ENCODE assay signal across 12 mouse cellular contexts in genomic region chr6:99172589-99172986, GRCm38 (mm10).
A peak's percentile ranks its signal among the peaks of the same experiment; 100 is the strongest.
DNase-seq lines count a peak whose midpoint lies in the region; ATAC-seq and TF ChIP-seq lines count a peak whose summit lies in the region.
"Had no signal": no experiment of that assay in that cellular context is flagged by ENCODE, and none has a peak within 500 bp of the region (broad histone marks: within the 10 kb centered on the region; RNA-seq: fewer than 3 reads in every experiment).

No protein-coding gene starts in this region.

- H3K9ac ChIP-seq in heart, embryonic 13.5 days: peak overlapping the region; percentile 59; the same call in 1 of the 2 replicates
- no peak overlapping the region for H3K9ac ChIP-seq in liver, embryonic 13.5 days

- no peaks in the 10 kb centered on the region for H3K9me3 ChIP-seq in heart, embryonic 13.5 days
- H3K9me3 ChIP-seq in liver, embryonic 13.5 days (replicated peaks): no peaks in the 10 kb centered on the region
- H3K9me3 ChIP-seq: hindbrain, embryonic 10.5 days; megakaryocyte, embryonic 14.5 days had no signal

- peak overlapping the region; percentile 15 for H3K4me3 ChIP-seq in heart, embryonic 13.5 days
- H3K4me3 ChIP-seq in spleen, adult 2 months (ENCODE audit: extremely low read depth, insufficient read depth, insufficient read length): no peak overlapping the region
- H3K4me3 ChIP-seq in liver, embryonic 13.5 days (replicated peaks): 0 out of 2 replicates have a peak overlapping the region, but pooled peaks have one; percentile 7
- H3K4me3 ChIP-seq: hindbrain, embryonic 10.5 days had no signal

- H3K36me3 ChIP-seq in heart, embryonic 13.5 days: no peaks in the 10 kb centered on the region
- peaks cover 3% of the 10 kb centered on the region for H3K36me3 ChIP-seq in spleen, adult 2 months (ENCODE audit: control insufficient read depth, insufficient read depth, low read length)
- H3K36me3 ChIP-seq in liver, embryonic 13.5 days: no peaks in the 10 kb centered on the region
- H3K36me3 ChIP-seq: hindbrain, embryonic 10.5 days had no signal

- ATAC-seq in heart, embryonic 13.5 days (ENCODE audit: extremely low read depth, insufficient number of reproducible peaks, low FRiP score, low TSS enrichment): no peak
- no peak for ATAC-seq in liver, embryonic 13.5 days (ENCODE audit: low read depth)

- H3K27ac ChIP-seq in heart, embryonic 13.5 days (replicated peaks): peak overlapping the region; percentile 65
- H3K27ac ChIP-seq in spleen, adult 2 months (ENCODE audit: insufficient read depth, low read length): peak overlapping the region; percentile 58; the same call in 1 of the 2 replicates
- peak overlapping the region; percentile 73 for H3K27ac ChIP-seq in liver, embryonic 13.5 days
- H3K27ac ChIP-seq: hindbrain, embryonic 10.5 days had no signal

- H3K4me2 ChIP-seq in heart, embryonic 13.5 days: peak overlapping the region; percentile 50
- peak overlapping the region; percentile 37 for H3K4me2 ChIP-seq in liver, embryonic 13.5 days

- no peak for TF ChIP-seq POLR2A in spleen, adult 2 months (IDR thresholded peaks at IDR 0.05; ENCODE audit: low read depth, low read length)

- no peak for TF ChIP-seq CTCF in spleen, adult 2 months (IDR thresholded peaks at IDR 0.05; ENCODE audit: extremely low read depth, insufficient read depth, insufficient read length, insufficient replicate concordance)

- DNase-seq in heart, adult 9 months (ENCODE audit: low spot score in 2 of 2): no peak
- no peak for DNase-seq in spleen, adult 2 months (ENCODE audit: low read depth in 1 of 2, low spot score in 2 of 2)
- no peak for DNase-seq in spleen, postnatal 10 days (ENCODE audit: low spot score in 2 of 2)
- no peak for DNase-seq in liver, embryonic 13.5 days
- no peak for DNase-seq in MN1 (ENCODE audit: low spot score)
- no peak for DNase-seq in thymus, postnatal 4 days
- DNase-seq in ovary, postnatal 14 days (ENCODE audit: low spot score): no peak
- DNase-seq: layer of hippocampus, adult 9-11 months; right cerebral cortex, postnatal 25 days had no signal

- 38% methylated on average over 6 of the region's 6 CpGs for WGBS in heart, embryonic 13.5 days
- 72% methylated on average over 6 of the region's 6 CpGs for WGBS in spleen, adult 2 months
- WGBS in liver, embryonic 13.5 days (ENCODE audit: insufficient replicate concordance): 51% methylated on average over 6 of the region's 6 CpGs

- H3K27me3 ChIP-seq in heart, embryonic 13.5 days (replicated peaks): no peaks in the 10 kb centered on the region
- H3K27me3 ChIP-seq in spleen, adult 2 months (ENCODE audit: control insufficient read depth, insufficient read depth, low read length): no peaks in the 10 kb centered on the region
- H3K27me3 ChIP-seq in liver, embryonic 13.5 days: no peaks in the 10 kb centered on the region
- H3K27me3 ChIP-seq: megakaryocyte, embryonic 14.5 days had no signal

- H3K4me1 ChIP-seq in heart, embryonic 13.5 days: peaks cover 58% of the 10 kb centered on the region
- H3K4me1 ChIP-seq in spleen, adult 2 months (ENCODE audit: control insufficient read depth, insufficient read depth, insufficient read length): peaks cover 20% of the 10 kb centered on the region
- peaks cover 35% of the 10 kb centered on the region for H3K4me1 ChIP-seq in liver, embryonic 13.5 days (replicated peaks)
